Comparison of ENCODE assay signal across 24 mouse cellular contexts in genomic region chr16:85088126-85088525, GRCm38 (mm10).
DNase-seq lines count a peak whose midpoint lies in the region; ATAC-seq and TF ChIP-seq lines count a peak whose summit lies in the region.
"Had no signal": no experiment of that assay in that cellular context is flagged by ENCODE, and none has a peak within 500 bp of the region (broad histone marks: within the 10 kb centered on the region; RNA-seq: fewer than 3 reads in every experiment).

No protein-coding gene starts in this region.

- no peak overlapping the region for H3K4me2 ChIP-seq in forebrain, embryonic 14.5 days (ENCODE audit: low read length)
- H3K4me2 ChIP-seq in kidney, embryonic 15.5 days = no peak overlapping the region
- no peak overlapping the region for H3K4me2 ChIP-seq in midbrain, postnatal 0 days (ENCODE audit: low read depth, low read length, poor library complexity, severe bottlenecking)
- no peak overlapping the region for H3K4me2 ChIP-seq in midbrain, embryonic 14.5 days (ENCODE audit: low read length)
- H3K4me2 ChIP-seq: embryonic facial prominence, embryonic 13.5 days; heart, embryonic 12.5 days; hindbrain, embryonic 15.5 days; limb, embryonic 13.5 days; liver, embryonic 13.5 days; midbrain, embryonic 13.5 days; neural tube, embryonic 12.5 days had no signal

- no peaks in the 10 kb centered on the region for H3K9me3 ChIP-seq in forebrain, embryonic 14.5 days (replicated peaks; ENCODE audit: control insufficient read depth, low read length)
- H3K9me3 ChIP-seq in forebrain, embryonic 10.5 days = no peaks in the 10 kb centered on the region
- no peaks in the 10 kb centered on the region for H3K9me3 ChIP-seq in kidney, embryonic 15.5 days (replicated peaks)
- H3K9me3 ChIP-seq in midbrain, postnatal 0 days (ENCODE audit: low read length) = no peaks in the 10 kb centered on the region
- no peaks in the 10 kb centered on the region for H3K9me3 ChIP-seq in midbrain, embryonic 14.5 days (ENCODE audit: control insufficient read depth, low read length)
- H3K9me3 ChIP-seq: embryonic facial prominence, embryonic 13.5 days; heart, embryonic 12.5 days; hindbrain, embryonic 15.5 days; limb, embryonic 13.5 days; liver, embryonic 13.5 days; midbrain, embryonic 13.5 days; neural tube, embryonic 12.5 days had no signal

- WGBS in forebrain, embryonic 14.5 days = 39% methylated on average over 10 of the region's 10 CpGs
- WGBS in forebrain, embryonic 10.5 days = 88% methylated on average over 10 of the region's 10 CpGs
- WGBS in kidney, embryonic 15.5 days = 45% methylated on average over 10 of the region's 10 CpGs
- WGBS in kidney, adult 2 months = 56% methylated on average over 10 of the region's 10 CpGs
- WGBS in midbrain, postnatal 0 days = 59% methylated on average over 10 of the region's 10 CpGs
- WGBS in midbrain, embryonic 14.5 days = 71% methylated on average over 10 of the region's 10 CpGs

- no peaks in the 10 kb centered on the region for H3K27me3 ChIP-seq in forebrain, embryonic 14.5 days (replicated peaks; ENCODE audit: control insufficient read depth, insufficient read depth, low read length)
- no peaks in the 10 kb centered on the region for H3K27me3 ChIP-seq in forebrain, embryonic 10.5 days (ENCODE audit: poor library complexity, severe bottlenecking)
- H3K27me3 ChIP-seq in kidney, embryonic 15.5 days = no peaks in the 10 kb centered on the region
- H3K27me3 ChIP-seq in kidney, adult 2 months (replicated peaks; ENCODE audit: control insufficient read depth, insufficient read depth, low read length) = no peaks in the 10 kb centered on the region
- H3K27me3 ChIP-seq in midbrain, postnatal 0 days (ENCODE audit: insufficient read depth, low read length) = no peaks in the 10 kb centered on the region
- H3K27me3 ChIP-seq in midbrain, embryonic 14.5 days (ENCODE audit: control insufficient read depth, insufficient read depth, low read length) = no peaks in the 10 kb centered on the region
- H3K27me3 ChIP-seq: CH12.LX; embryonic facial prominence, embryonic 13.5 days; heart, embryonic 12.5 days; hindbrain, embryonic 15.5 days; limb, embryonic 13.5 days; liver, embryonic 13.5 days; megakaryocyte, embryonic 14.5 days; midbrain, embryonic 13.5 days; neural tube, embryonic 12.5 days; Patski had no signal

- TF ChIP-seq POLR2A in kidney, adult 2 months (IDR thresholded peaks at IDR 0.05; ENCODE audit: low read depth, low read length) = no peak

- no peak for TF ChIP-seq CTCF in kidney, adult 2 months (conservative IDR thresholded peaks at IDR 0.05; ENCODE audit: insufficient read depth, insufficient read length, low read depth, low read length)
- TF ChIP-seq CTCF in midbrain, postnatal 0 days (IDR thresholded peaks at IDR 0.05) = no peak

- H3K9ac ChIP-seq in forebrain, embryonic 14.5 days (ENCODE audit: low read length) = no peak overlapping the region
- no peak overlapping the region for H3K9ac ChIP-seq in kidney, embryonic 15.5 days
- H3K9ac ChIP-seq in midbrain, postnatal 0 days (replicated peaks; ENCODE audit: low read length, poor library complexity, severe bottlenecking) = no peak overlapping the region
- H3K9ac ChIP-seq in midbrain, embryonic 14.5 days (replicated peaks; ENCODE audit: low read length) = no peak overlapping the region
- H3K9ac ChIP-seq: embryonic facial prominence, embryonic 13.5 days; heart, embryonic 12.5 days; hindbrain, embryonic 15.5 days; limb, embryonic 13.5 days; liver, embryonic 13.5 days; midbrain, embryonic 13.5 days; neural tube, embryonic 12.5 days had no signal

- peak; percentile 66 for DNase-seq in forebrain, embryonic 14.5 days (ENCODE audit: low spot score)
- no peak for DNase-seq in forebrain, embryonic 10.5 days (ENCODE audit: extremely low spot score, low spot score)
- no peak for DNase-seq in kidney, adult 2 months
- peak; percentile 42 for DNase-seq in midbrain, postnatal 0 days (ENCODE audit: low spot score)
- DNase-seq in midbrain, embryonic 14.5 days = no peak
- DNase-seq in thymus, postnatal 25 days = no peak
- DNase-seq: B cell, adult 2 months; cerebellum, adult 11-12 months; gastrocnemius, postnatal 14 days; heart, adult 11 months; kidney, postnatal 36 days; liver, embryonic 13.5 days had no signal

- H3K36me3 ChIP-seq in forebrain, embryonic 14.5 days (ENCODE audit: control insufficient read depth, insufficient read depth, low read length) = 0 out of 2 replicates have a peak, but pooled peaks cover 3% of the 10 kb centered on the region
- H3K36me3 ChIP-seq in forebrain, embryonic 10.5 days (replicated peaks) = peaks cover 10% of the 10 kb centered on the region
- H3K36me3 ChIP-seq in kidney, embryonic 15.5 days = peaks cover 13% of the 10 kb centered on the region; the same call in 1 of the 2 replicates
- H3K36me3 ChIP-seq in kidney, adult 2 months (ENCODE audit: control insufficient read depth, insufficient read depth, low read length) = no peaks in the 10 kb centered on the region
- no peaks in the 10 kb centered on the region for H3K36me3 ChIP-seq in midbrain, postnatal 0 days (ENCODE audit: insufficient read depth, low read length)
- H3K36me3 ChIP-seq in midbrain, embryonic 14.5 days (ENCODE audit: control insufficient read depth, insufficient read depth, low read length) = no peaks in the 10 kb centered on the region
- H3K36me3 ChIP-seq: G1E; limb, embryonic 13.5 days; liver, embryonic 13.5 days; midbrain, embryonic 13.5 days; neural tube, embryonic 12.5 days had no signal

- ATAC-seq in forebrain, embryonic 14.5 days = no peak
- no peak for ATAC-seq in kidney, embryonic 15.5 days (replicated peaks; ENCODE audit: low FRiP score)
- no peak for ATAC-seq in midbrain, postnatal 0 days (ENCODE audit: low FRiP score)
- ATAC-seq in midbrain, embryonic 14.5 days (ENCODE audit: low FRiP score, low TSS enrichment) = no peak
- ATAC-seq: intestine, embryonic 16.5 days; midbrain, embryonic 13.5 days; Patski had no signal

- no peak overlapping the region for H3K27ac ChIP-seq in forebrain, embryonic 14.5 days (ENCODE audit: low read depth, low read length)
- H3K27ac ChIP-seq in forebrain, embryonic 10.5 days = no peak overlapping the region
- peak overlapping the region; percentile 32; the same call in 1 of the 2 replicates for H3K27ac ChIP-seq in kidney, embryonic 15.5 days
- H3K27ac ChIP-seq in kidney, adult 2 months (ENCODE audit: insufficient read depth, low read depth, low read length) = no peak overlapping the region
- no peak overlapping the region for H3K27ac ChIP-seq in midbrain, postnatal 0 days (ENCODE audit: low read depth, low read length)
- no peak overlapping the region for H3K27ac ChIP-seq in midbrain, embryonic 14.5 days (replicated peaks; ENCODE audit: low read depth, low read length)
- H3K27ac ChIP-seq: embryonic facial prominence, embryonic 13.5 days; hindbrain, embryonic 15.5 days; limb, embryonic 13.5 days; liver, embryonic 13.5 days; midbrain, embryonic 13.5 days; neural tube, embryonic 12.5 days had no signal

- peaks cover 61% of the 10 kb centered on the region for H3K4me1 ChIP-seq in forebrain, embryonic 14.5 days (ENCODE audit: control insufficient read depth, insufficient read depth, low read length)
- H3K4me1 ChIP-seq in forebrain, embryonic 10.5 days = peaks cover 51% of the 10 kb centered on the region
- H3K4me1 ChIP-seq in kidney, embryonic 15.5 days = peaks cover 44% of the 10 kb centered on the region
- H3K4me1 ChIP-seq in kidney, adult 2 months (ENCODE audit: control insufficient read depth, insufficient read depth, low read length) = peaks cover 22% of the 10 kb centered on the region
- H3K4me1 ChIP-seq in midbrain, postnatal 0 days (ENCODE audit: insufficient read depth, low read length) = peaks cover 17% of the 10 kb centered on the region
- peaks cover 25% of the 10 kb centered on the region for H3K4me1 ChIP-seq in midbrain, embryonic 14.5 days (ENCODE audit: control insufficient read depth, insufficient read depth, low read length)
- H3K4me1 ChIP-seq: liver, embryonic 13.5 days; megakaryocyte, embryonic 14.5 days had no signal

- H3K4me3 ChIP-seq in forebrain, embryonic 14.5 days (ENCODE audit: low read depth, low read length) = no peak overlapping the region
- H3K4me3 ChIP-seq in forebrain, embryonic 10.5 days = no peak overlapping the region
- H3K4me3 ChIP-seq in kidney, embryonic 15.5 days (replicated peaks) = no peak overlapping the region
- no peak overlapping the region for H3K4me3 ChIP-seq in kidney, adult 2 months (ENCODE audit: insufficient read depth, low read depth, low read length)
- H3K4me3 ChIP-seq in midbrain, postnatal 0 days (ENCODE audit: low read depth, low read length) = no peak overlapping the region
- no peak overlapping the region for H3K4me3 ChIP-seq in midbrain, embryonic 14.5 days (replicated peaks; ENCODE audit: low read depth, low read length)
- H3K4me3 ChIP-seq: embryonic facial prominence, embryonic 13.5 days; heart, embryonic 12.5 days; hindbrain, embryonic 15.5 days; limb, embryonic 13.5 days; liver, embryonic 13.5 days; megakaryocyte, embryonic 14.5 days; midbrain, embryonic 13.5 days; neural tube, embryonic 12.5 days had no signal

Comparison
In these comparisons a context has a peak if more than half of its experiments do, and no peak if none do; other contexts are left out.
1. DNase-seq: peak in forebrain, embryonic 14.5 days (single experiment) and midbrain, postnatal 0 days (single experiment); none in forebrain, embryonic 10.5 days (single experiment), kidney, adult 2 months (single experiment), midbrain, embryonic 14.5 days (single experiment) and thymus, postnatal 25 days (single experiment).